10 mouse cellular contexts compared by ENCODE assay signal in genomic region chr2:137080468-137080867, GRCm38 (mm10). TPM values are rescaled to one million over a fixed set of nuclear protein-coding genes. Genes with fewer than 3 reads are reported as not detected.
DNase-seq lines count a peak whose midpoint lies in the region; ATAC-seq lines count a peak whose summit lies in the region.
"Had no signal": no experiment of that assay in that cellular context is flagged by ENCODE, and none has a peak within 500 bp of the region (broad histone marks: within the 10 kb centered on the region; RNA-seq: fewer than 3 reads in every experiment).

No protein-coding gene starts in this region.

- 0 out of 2 replicates have a peak, but pooled peaks have one; percentile 11 for ATAC-seq in limb, embryonic 15.5 days (ENCODE audit: insufficient number of reproducible peaks, low FRiP score, low TSS enrichment, low read depth)
- no peak for ATAC-seq in heart, embryonic 16.5 days (replicated peaks; ENCODE audit: extremely low read depth, insufficient read depth, low FRiP score)

- H3K9ac ChIP-seq in limb, embryonic 15.5 days = no peak overlapping the region
- H3K9ac ChIP-seq in heart, embryonic 16.5 days (ENCODE audit: low read length) = no peak overlapping the region
- H3K9ac ChIP-seq: forebrain, embryonic 12.5 days had no signal

- 63% methylated on average over 6 of the region's 6 CpGs for WGBS in limb, embryonic 15.5 days
- WGBS in limb, embryonic 10.5 days = 76% methylated on average over 6 of the region's 6 CpGs
- WGBS in heart, embryonic 16.5 days = 36% methylated on average over 6 of the region's 6 CpGs

- H3K9me3 ChIP-seq in limb, embryonic 15.5 days = no peaks in the 10 kb centered on the region
- no peaks in the 10 kb centered on the region for H3K9me3 ChIP-seq in limb, embryonic 10.5 days (replicated peaks)
- H3K9me3 ChIP-seq in heart, embryonic 16.5 days (replicated peaks; ENCODE audit: control insufficient read depth, low read length) = no peaks in the 10 kb centered on the region
- H3K9me3 ChIP-seq: forebrain, embryonic 12.5 days had no signal

- DNase-seq in adrenal gland, postnatal 14 days = peak; percentile 38
- no peak for DNase-seq in adrenal gland, adult 18-20 months (ENCODE audit: low spot score in 2 of 2)
- DNase-seq in limb, embryonic 10.5 days (ENCODE audit: low spot score) = no peak
- peak; percentile 38 to 57 for DNase-seq in kidney, postnatal 4 days
- DNase-seq in urinary bladder, postnatal 14 days (ENCODE audit: low spot score) = no peak
- no peak for DNase-seq in right cerebral cortex, postnatal 4 days
- DNase-seq: right cerebral cortex, postnatal 25 days had no signal

- no peaks in the 10 kb centered on the region for H3K27me3 ChIP-seq in limb, embryonic 15.5 days
- H3K27me3 ChIP-seq in limb, embryonic 10.5 days (ENCODE audit: low read depth, poor library complexity, severe bottlenecking) = 0 out of 2 replicates have a peak, but pooled peaks cover 10% of the 10 kb centered on the region
- no peaks in the 10 kb centered on the region for H3K27me3 ChIP-seq in heart, embryonic 16.5 days (ENCODE audit: control insufficient read depth, insufficient read depth, low read length)
- H3K27me3 ChIP-seq: forebrain, embryonic 12.5 days had no signal

- no peak overlapping the region for H3K4me3 ChIP-seq in limb, embryonic 15.5 days
- no peak overlapping the region for H3K4me3 ChIP-seq in limb, embryonic 10.5 days
- H3K4me3 ChIP-seq in heart, embryonic 16.5 days (ENCODE audit: low read length) = no peak overlapping the region
- H3K4me3 ChIP-seq: forebrain, embryonic 12.5 days had no signal

- peaks cover 31% of the 10 kb centered on the region for H3K36me3 ChIP-seq in limb, embryonic 15.5 days
- H3K36me3 ChIP-seq in limb, embryonic 10.5 days = peaks cover 30% of the 10 kb centered on the region
- H3K36me3 ChIP-seq in heart, embryonic 16.5 days (ENCODE audit: control insufficient read depth, insufficient read depth) = peaks cover 24% of the 10 kb centered on the region

- peaks cover 17% of the 10 kb centered on the region for H3K4me1 ChIP-seq in limb, embryonic 15.5 days
- peaks cover 26% of the 10 kb centered on the region for H3K4me1 ChIP-seq in limb, embryonic 10.5 days
- peaks cover 14% of the 10 kb centered on the region for H3K4me1 ChIP-seq in heart, embryonic 16.5 days (ENCODE audit: control insufficient read depth, insufficient read depth, low read length)

- H3K4me2 ChIP-seq in limb, embryonic 15.5 days = no peak overlapping the region
- H3K4me2 ChIP-seq in heart, embryonic 16.5 days (ENCODE audit: low read depth, low read length) = no peak overlapping the region
- H3K4me2 ChIP-seq: forebrain, embryonic 12.5 days had no signal

- H3K27ac ChIP-seq in limb, embryonic 15.5 days = peak overlapping the region; percentile 51; the same call in 1 of the 2 replicates
- no peak overlapping the region for H3K27ac ChIP-seq in limb, embryonic 10.5 days
- peak overlapping the region; percentile 27; the same call in 1 of the 2 replicates for H3K27ac ChIP-seq in heart, embryonic 16.5 days (ENCODE audit: low read length)
- H3K27ac ChIP-seq: forebrain, embryonic 12.5 days had no signal

RNA-seq across cellular contexts. Expression of gene Jag1, which starts 36.0 kb away (rescaled TPM):
- 15.0 and 18.3 TPM in 2 replicates for total RNA-seq in adrenal gland, postnatal 14 days (2021)
- total RNA-seq in adrenal gland, adult 18-20 months (2021) = 10 to 100 TPM; 11.3 to 11.9 TPM
- polyA plus RNA-seq in limb, embryonic 15.5 days (2015; fragmentation: Nextera tagmentation; extraction: Ambion mirVana) = 28.9 and 35.2 TPM in 2 replicates
- 7.6 and 14.7 TPM in 2 replicates for polyA plus RNA-seq in limb, embryonic 10.5 days (2016; fragmentation: Nextera tagmentation; extraction: Ambion mirVana)
- 9.9 and 10.6 TPM in 2 replicates for polyA plus RNA-seq in heart, embryonic 16.5 days (2015; fragmentation: Nextera tagmentation; extraction: Ambion mirVana)

Comparison
In these comparisons a context has a peak if more than half of its experiments do, and no peak if none do; other contexts are left out.
1. DNase-seq: peak in adrenal gland, postnatal 14 days (single experiment) and kidney, postnatal 4 days (2 of 2); none in adrenal gland, adult 18-20 months (0 of 2), limb, embryonic 10.5 days (single experiment), urinary bladder, postnatal 14 days (single experiment) and right cerebral cortex, postnatal 4 days (single experiment).